Mouse (Mus musculus) adrenal gland, postnatal 10 days (tissue): ENCODE measurements around the gene Ncf4. TPM values are rescaled to one million over a fixed set of nuclear protein-coding genes. Genes with fewer than 3 reads are reported as not detected.
"Not testable (repeated sequence)": the region's sequence is repeated elsewhere in the genome, so short reads cannot be mapped to it uniquely, and the experiment has no call there.

Experiments
- DNase-seq: peaks from one replicate; pipeline ENCODE4 v3.0.0; 2021; ENCODE audit warnings: mixed read lengths
- total RNA-seq, 2 experiments: library from RNA; stranded (reverse); gene quantifications; 2 replicates each; pipeline ENCODE4 v1.2.3; 2021

The Ncf4 gene
- total RNA-seq, 2 experiments from 2014 or later = 4.1 to 6.3 TPM

- DNase-seq = no peak
Measured at GRCm38 (mm10) chr15:78248410-78248809, 3.8 kb downstream of the Ncf4 start.

- DNase-seq = peak; percentile 69
Measured at GRCm38 (mm10) chr15:78254751-78255150, 10.2 kb downstream of the Ncf4 start.

GRCm38 (mm10) chr15:78256602-78257259 is 12.1 kb downstream of the Ncf4 start:
- not testable (repeated sequence) for DNase-seq

GRCm38 (mm10) chr15:78257326-78258050 is 12.9 kb downstream of the Ncf4 start:
- peak; percentile 78 for DNase-seq

GRCm38 (mm10) chr15:78258246-78258865 is 13.8 kb downstream of the Ncf4 start:
- peak; percentile 36 for DNase-seq

GRCm38 (mm10) chr15:78260668-78261333 is 16.2 kb downstream of the Ncf4 start:
- DNase-seq = peak; percentile 24

GRCm38 (mm10) chr15:78263286-78263685 is 18.7 kb downstream of the Ncf4 start:
- no peak for DNase-seq

- peak; percentile 14 for DNase-seq
Measured at GRCm38 (mm10) chr15:78267441-78267840, 22.8 kb downstream of the Ncf4 start.

GRCm38 (mm10) chr15:78267865-78268264 is 23.3 kb downstream of the Ncf4 start:
- no peak for DNase-seq

- DNase-seq = no peak
Measured at GRCm38 (mm10) chr15:78271208-78271607, 26.6 kb downstream of the Ncf4 start.

- DNase-seq = no peak
Measured at GRCm38 (mm10) chr15:78278308-78278707, 33.7 kb downstream of the Ncf4 start.

GRCm38 (mm10) chr15:78287941-78288340 is 43.3 kb downstream of the Ncf4 start:
- no peak for DNase-seq

- not testable (repeated sequence) for DNase-seq
Measured at GRCm38 (mm10) chr15:78289775-78290174, 45.2 kb downstream of the Ncf4 start.

GRCm38 (mm10) chr15:78293228-78293627 is 48.6 kb downstream of the Ncf4 start:
- DNase-seq = not testable (repeated sequence)

- DNase-seq = peak; percentile 17
Measured at GRCm38 (mm10) chr15:78293716-78294115, 49.1 kb downstream of the Ncf4 start.

- no peak for DNase-seq
Measured at GRCm38 (mm10) chr15:78298558-78298957, 54.0 kb downstream of the Ncf4 start.

- no peak for DNase-seq
Measured at GRCm38 (mm10) chr15:78299641-78300040, 55.0 kb downstream of the Ncf4 start.

- DNase-seq = peak; percentile 13
Measured at GRCm38 (mm10) chr15:78300773-78301172, 56.2 kb downstream of the Ncf4 start.

GRCm38 (mm10) chr15:78302718-78303117 is 58.1 kb downstream of the Ncf4 start:
- DNase-seq = no peak

- DNase-seq = no peak
Measured at GRCm38 (mm10) chr15:78303665-78304233, 59.1 kb downstream of the Ncf4 start.

- DNase-seq = no peak
Measured at GRCm38 (mm10) chr15:78305341-78305933, 60.8 kb downstream of the Ncf4 start, which contains the start of gene Csf2rb2. Csf2rb2 (minus strand) TSS chr15:78305721.

- DNase-seq = no peak
Measured at GRCm38 (mm10) chr15:78309865-78310264, 65.3 kb downstream of the Ncf4 start.
